Mouse (Mus musculus) macrophage (primary cell): ENCODE results near the gene Tuba3a. TPM values are rescaled to one million over a fixed set of nuclear protein-coding genes. Genes with fewer than 3 reads are reported as not detected.
A peak's percentile ranks its signal among the peaks of the same experiment; 100 is the strongest.
"Not testable (repeated sequence)": the region's sequence is repeated elsewhere in the genome, so short reads cannot be mapped to it uniquely, and the experiment has no call there.

Experiments
- H3K27ac ChIP-seq: fragments of 350-480 bp; formaldehyde crosslinking; 2 replicates; pipeline ENCODE4 v1.9.0; 2021
- H3K36me3 ChIP-seq: fragments of 350-480 bp; formaldehyde crosslinking; 2 replicates; pipeline ENCODE4 v1.9.0; 2021; ENCODE audit errors: inconsistent target
- H3K4me3 ChIP-seq: fragments of 350-480 bp; formaldehyde crosslinking; 2 replicates; pipeline ENCODE4 v1.9.0; 2021; ENCODE audit errors: inconsistent target
- H3K79me2 ChIP-seq: fragments of 350-480 bp; formaldehyde crosslinking; 2 replicates; pipeline ENCODE4 v1.9.0; 2021; ENCODE audit errors: inconsistent target
- WGBS: methylation state at CpG from one replicate; pipeline ENCODE4 v1.1.7; 2026; ENCODE audit warnings: inconsistent platforms; ENCODE audit not compliant: missing documents; 5-methylcytosine and 5-hydroxymethylcytosine counted together
- polyA plus RNA-seq: library from polyadenylated mRNA; stranded (reverse); fragments of 250-400 nt; gene quantifications from 3 replicates; pipeline ENCODE4 v1.2.4, GENCODE M21; 2018; ENCODE audit warnings: inconsistent platforms

Gene Tuba3a
- polyA plus RNA-seq, 1 experiment from 2014 or later, result not detected

DNA sequence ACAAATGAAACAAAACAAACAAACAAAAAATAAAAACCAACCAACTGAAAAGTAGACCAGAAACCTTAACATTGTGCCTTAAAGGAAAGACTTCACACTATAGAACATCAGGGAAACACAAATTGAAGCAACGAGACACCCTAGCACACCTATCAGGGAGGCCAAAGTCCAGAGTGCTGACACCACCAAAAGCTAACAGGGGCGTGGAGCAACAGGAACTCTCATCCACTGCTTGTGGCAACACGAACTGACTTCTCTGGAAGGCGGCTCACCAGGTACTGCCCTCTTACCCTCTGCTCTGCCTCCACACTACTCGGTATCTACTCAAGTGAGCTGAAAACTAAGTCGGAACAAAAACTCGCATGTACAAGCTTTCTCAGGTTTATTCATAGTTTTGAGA, 6.4 kb upstream of the Tuba3a start:
- Histone ChIP-seq H3K27ac (no peak overlapping the region), H3K36me3 (no peaks in the 10 kb centered on the region), H3K4me3 (no peak overlapping the region), H3K79me2 (no peaks in the 10 kb centered on the region)
- 95% methylated on average over 7 of the region's 7 CpGs for WGBS

DNA sequence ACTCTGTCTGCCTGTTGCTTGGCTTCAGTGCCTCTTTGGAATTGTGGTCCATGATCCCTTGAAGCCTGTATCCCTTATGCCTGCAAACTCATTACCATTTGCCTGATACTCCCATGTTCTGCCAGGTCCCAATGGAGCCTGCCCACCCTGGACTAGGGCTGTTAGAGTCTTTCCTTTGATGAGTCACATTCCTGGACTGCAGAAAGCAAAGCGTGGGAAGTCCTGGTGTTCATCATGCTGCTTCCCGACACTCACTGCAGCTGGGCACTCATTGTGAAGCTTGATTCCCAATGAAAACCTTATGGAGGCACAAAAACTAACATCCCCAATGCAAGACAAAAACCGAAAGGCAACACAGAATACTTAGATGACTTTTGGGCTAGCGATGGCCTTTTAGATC, 5.5 kb upstream of the Tuba3a start:
- 86% methylated on average over 4 of the region's 4 CpGs for WGBS
- Histone ChIP-seq H3K27ac (no peak overlapping the region), H3K36me3 (no peaks in the 10 kb centered on the region), H3K4me3 (no peak overlapping the region), H3K79me2 (no peaks in the 10 kb centered on the region)

DNA sequence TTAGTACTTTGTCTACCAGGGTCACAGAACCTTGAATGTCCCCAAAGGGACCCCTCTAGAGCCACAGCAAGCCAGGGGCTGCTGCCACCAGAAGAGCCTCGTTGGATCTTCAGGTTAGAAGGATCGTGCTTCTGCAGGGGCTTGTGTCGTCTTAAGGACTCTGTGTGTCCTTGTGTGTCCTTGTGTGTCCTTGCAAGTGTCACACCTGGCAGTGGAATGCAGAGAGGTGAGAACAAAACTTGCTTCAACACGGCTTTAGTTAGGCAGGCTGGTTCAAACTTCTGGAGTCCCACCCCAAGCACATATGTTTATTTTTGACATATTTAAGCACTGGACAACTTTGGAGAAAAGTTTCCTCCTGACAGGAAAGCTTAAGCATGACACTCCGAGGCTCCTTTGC, 2.9 kb upstream of the Tuba3a start:
- Histone ChIP-seq H3K79me2 (no peaks in the 10 kb centered on the region), H3K27ac (no peak overlapping the region), H3K4me3 (no peak overlapping the region), H3K36me3 (no peaks in the 10 kb centered on the region)
- WGBS, result 84% methylated on average over 5 of the region's 5 CpGs

- no peak overlapping the region for H3K27ac ChIP-seq
- 95% methylated on average over 4 of the region's 4 CpGs for WGBS
These were observed 1.1 kb upstream of the Tuba3a start for GRCm38 (mm10) chr6:125286944-125287343.

DNA sequence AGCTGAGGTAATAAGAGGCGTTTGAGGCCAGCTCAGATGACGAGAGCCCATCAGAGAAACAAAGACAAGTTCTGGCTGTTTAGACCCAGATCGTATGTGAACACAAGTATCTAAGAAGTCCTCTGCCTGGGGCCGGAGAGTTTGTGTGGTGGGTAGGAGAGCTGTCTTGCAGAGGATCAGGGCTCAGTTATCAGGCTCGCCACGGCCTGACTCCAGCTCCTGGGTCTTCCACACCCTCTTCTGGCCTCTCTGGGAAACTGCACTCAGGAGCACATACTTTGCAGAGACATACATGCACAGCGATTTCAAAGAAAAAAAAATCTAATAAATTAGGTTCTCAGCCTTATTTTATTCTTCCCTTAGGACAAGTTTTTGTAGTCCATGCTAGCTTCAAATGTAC, 1.1 kb downstream of the Tuba3a start:
- H3K27ac ChIP-seq, result no peak overlapping the region
- 96% methylated on average over 7 of the region's 7 CpGs for WGBS
- H3K4me3 ChIP-seq, result no peak overlapping the region
- H3K36me3 ChIP-seq, result no peaks in the 10 kb centered on the region
- no peaks in the 10 kb centered on the region for H3K79me2 ChIP-seq

More at GRCm38 (mm10) chr6:125286944-125287343, 1.1 kb upstream of the Tuba3a start:
- H3K79me2 ChIP-seq, result no peaks in the 10 kb centered on the region
- no peaks in the 10 kb centered on the region for H3K36me3 ChIP-seq
- no peak overlapping the region for H3K4me3 ChIP-seq

DNA sequence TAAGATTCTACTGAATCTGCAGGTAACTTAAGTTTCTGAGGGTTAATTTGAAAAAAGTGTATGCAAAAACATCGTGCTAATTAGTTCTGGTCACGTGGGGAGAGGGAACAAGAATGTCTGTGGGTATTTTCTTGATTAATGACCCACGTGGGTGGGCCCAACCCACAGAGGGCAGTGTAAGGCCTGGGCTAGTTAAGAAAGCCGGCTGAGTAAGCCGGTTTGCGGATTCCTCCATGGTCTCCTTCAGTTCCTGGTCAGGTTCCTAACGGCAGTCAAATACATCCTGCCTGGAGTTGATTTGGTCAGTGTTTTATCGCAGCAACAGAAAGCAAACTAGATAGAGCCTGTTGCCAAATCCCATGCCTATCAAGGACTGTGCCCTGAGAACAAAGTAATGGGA, 1.6 kb downstream of the Tuba3a start:
- Histone ChIP-seq H3K27ac (no peak overlapping the region), H3K36me3 (no peaks in the 10 kb centered on the region), H3K79me2 (no peaks in the 10 kb centered on the region), H3K4me3 (no peak overlapping the region)
- 76% methylated on average over 8 of the region's 8 CpGs for WGBS

GRCm38 (mm10) chr6:125282721-125283120, 3.1 kb downstream of the Tuba3a start:
- H3K36me3 ChIP-seq, H3K27ac ChIP-seq, H3K4me3 ChIP-seq, H3K79me2 ChIP-seq: not testable (repeated sequence)
- WGBS, result 98% methylated on average over 12 of the region's 13 CpGs

GRCm38 (mm10) chr6:125279729-125280128, 6.1 kb downstream of the Tuba3a start:
- Histone ChIP-seq H3K27ac (no peak overlapping the region), H3K36me3 (no peaks in the 10 kb centered on the region), H3K4me3 (no peak overlapping the region), H3K79me2 (no peaks in the 10 kb centered on the region)
- 38% methylated on average over 8 of the region's 8 CpGs for WGBS

DNA sequence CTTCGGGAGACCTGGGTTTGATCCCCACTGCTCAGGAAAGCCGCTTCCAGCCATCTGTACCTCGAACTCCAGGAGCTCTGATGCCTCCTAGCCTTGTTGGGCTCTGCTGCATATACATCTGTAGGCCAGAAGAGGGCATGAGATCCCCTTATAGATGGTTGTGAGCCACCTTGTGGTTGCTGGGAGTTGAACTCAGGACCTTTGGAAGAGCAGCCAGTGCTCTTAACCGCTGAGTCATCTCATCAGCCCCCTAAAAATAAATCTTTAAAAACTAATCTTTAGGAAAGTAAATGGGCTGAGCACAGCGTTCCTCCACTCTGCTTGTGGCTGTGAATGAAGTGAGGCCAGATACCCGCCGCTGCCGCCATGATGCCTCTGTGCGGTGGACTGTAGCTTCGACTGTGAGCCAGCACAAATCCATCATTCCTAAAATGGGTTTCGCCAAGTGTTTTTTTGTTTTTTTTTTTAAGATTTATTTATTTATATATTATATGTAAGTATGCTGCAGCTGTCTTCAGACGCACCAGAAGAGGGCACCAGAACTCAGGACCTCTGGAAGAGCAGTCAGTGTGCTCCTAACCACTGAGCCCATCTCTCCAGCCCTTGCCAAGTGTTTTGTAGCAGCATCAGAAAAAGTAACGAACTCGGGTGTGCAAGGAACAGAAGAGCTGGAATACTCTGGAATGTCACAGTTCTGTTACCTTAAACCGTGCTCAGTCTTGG, 10.8 kb downstream of the Tuba3a start:
- Histone ChIP-seq H3K27ac (no peak overlapping the region), H3K36me3 (no peaks in the 10 kb centered on the region), H3K4me3 (no peak overlapping the region), H3K79me2 (no peaks in the 10 kb centered on the region)
- WGBS, result 66% methylated on average over 14 of the region's 15 CpGs

DNA sequence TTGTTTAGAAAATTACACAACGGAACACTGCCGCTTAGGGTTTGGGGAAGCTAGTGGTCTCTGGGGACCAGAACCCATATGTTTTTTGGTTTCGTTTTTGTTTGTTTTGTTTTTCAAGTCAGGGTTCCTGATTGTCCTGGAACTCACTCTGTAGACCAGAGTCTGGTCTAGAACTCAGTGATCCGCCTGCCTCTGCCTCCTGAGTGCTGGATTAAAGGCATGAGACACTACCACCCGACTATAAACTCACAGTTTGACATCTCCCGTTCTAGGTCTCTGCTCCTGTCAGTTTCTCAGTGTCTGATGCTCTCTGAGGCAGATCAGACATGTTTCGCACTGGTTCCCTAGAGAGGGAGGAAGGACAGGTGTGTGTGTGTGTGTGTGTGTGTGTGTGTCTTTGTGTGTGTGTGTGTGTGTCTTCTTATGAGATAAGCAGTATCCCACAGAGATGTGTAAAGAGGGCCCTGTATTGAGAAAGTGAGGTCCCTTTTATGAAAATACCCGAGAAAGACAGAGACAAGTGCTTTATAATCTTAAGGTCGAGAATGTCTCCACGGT, 13.5 kb downstream of the Tuba3a start:
- peak overlapping the region; percentile 73 for H3K27ac ChIP-seq
- no peaks in the 10 kb centered on the region for H3K36me3 ChIP-seq
- no peak overlapping the region for H3K4me3 ChIP-seq
- H3K79me2 ChIP-seq, result no peaks in the 10 kb centered on the region
- 67% methylated on average over 10 of the region's 10 CpGs for WGBS

GRCm38 (mm10) chr6:125271455-125272227, 14.2 kb downstream of the Tuba3a start:
- Histone ChIP-seq H3K4me3 (peak overlapping the region; percentile 17; the same call in 1 of the 2 replicates), H3K27ac (peak overlapping the region; percentile 73)
- WGBS, result 9% methylated on average over 17 of the region's 17 CpGs

GRCm38 (mm10) chr6:125268799-125269198, 17.0 kb downstream of the Tuba3a start:
- no peaks in the 10 kb centered on the region for H3K79me2 ChIP-seq
- 96% methylated on average over 6 of the region's 6 CpGs for WGBS
- no peak overlapping the region for H3K4me3 ChIP-seq
- H3K36me3 ChIP-seq, result no peaks in the 10 kb centered on the region
- no peak overlapping the region for H3K27ac ChIP-seq

More at GRCm38 (mm10) chr6:125271455-125272227, 14.2 kb downstream of the Tuba3a start:
- no peaks in the 10 kb centered on the region for H3K36me3 ChIP-seq
- H3K79me2 ChIP-seq, result no peaks in the 10 kb centered on the region

DNA sequence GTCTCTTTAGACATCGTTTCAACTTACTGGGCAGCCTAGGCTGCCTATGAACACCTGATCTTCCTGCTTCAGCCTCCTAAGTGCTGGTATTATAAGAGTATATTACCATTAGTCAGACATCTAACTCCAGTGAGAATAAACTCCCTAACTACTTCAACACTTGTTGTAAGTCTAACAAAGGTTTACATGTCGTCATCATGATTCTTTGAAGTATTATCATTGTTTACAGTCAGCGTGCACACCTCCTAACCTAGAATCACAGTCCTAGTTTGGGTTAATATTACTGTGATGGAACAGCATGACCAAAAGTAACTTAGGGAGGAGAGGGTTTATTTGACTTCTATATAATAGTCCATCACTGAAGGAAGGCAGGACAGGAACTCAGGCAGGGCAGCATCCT, 18.4 kb downstream of the Tuba3a start:
- Histone ChIP-seq H3K79me2 (no peaks in the 10 kb centered on the region), H3K4me3 (no peak overlapping the region), H3K27ac (no peak overlapping the region), H3K36me3 (no peaks in the 10 kb centered on the region)
- 91% methylated on average over 3 of the region's 3 CpGs for WGBS

- H3K36me3 ChIP-seq, H3K4me3 ChIP-seq, H3K79me2 ChIP-seq, H3K27ac ChIP-seq: not testable (repeated sequence)
- WGBS, result 87% methylated on average over 6 of the region's 6 CpGs
These were observed 19.2 kb downstream of the Tuba3a start for GRCm38 (mm10) chr6:125266600-125266999.

- no peak overlapping the region for H3K4me3 ChIP-seq
- no peaks in the 10 kb centered on the region for H3K79me2 ChIP-seq
- WGBS, result 92% methylated on average over 12 of the region's 13 CpGs
- no peaks in the 10 kb centered on the region for H3K36me3 ChIP-seq
- H3K27ac ChIP-seq, result no peak overlapping the region
These were observed 19.8 kb downstream of the Tuba3a start for GRCm38 (mm10) chr6:125266091-125266490.
